Mouse (Mus musculus): ENCODE results near the gene Cacna1e. TPM values are rescaled to one million over a fixed set of nuclear protein-coding genes. Genes with fewer than 3 reads are reported as not detected.

Cacna1e gene
- polyA plus RNA-seq (2014; fragmentation: Nextera tagmentation; extraction: Ambion mirVana), result 2.3 and 2.4 TPM in 2 replicates

GRCm38 (mm10) chr1:154884275-154885206 lies at the start of gene Cacna1e:
Gene Cacna1e, minus strand, starts transcription at chr1:154884501.
- Histone ChIP-seq H3K9ac (replicated peaks; ENCODE audit: low read depth, low read length) (no peak within 1 kb of the TSS), H3K4me3 (ENCODE audit: low read depth, low read length) (peak within 1 kb of the TSS; percentile 26), H3K27ac (ENCODE audit: low read length) (no peak within 1 kb of the TSS), H3K4me1 (ENCODE audit: control insufficient read depth, insufficient read depth, low read length) (0 out of 2 replicates have a peak, but pooled peaks cover 4% of the 10 kb centered on the region), H3K36me3 (ENCODE audit: control insufficient read depth, insufficient read depth, low read length) (no peaks in the 10 kb centered on the region), H3K27me3 (ENCODE audit: control insufficient read depth, insufficient read depth, low read length) (peaks cover 4% of the 10 kb centered on the region; the same call in 1 of the 2 replicates), H3K9me3 (ENCODE audit: control insufficient read depth, low read depth, low read length) (no peaks in the 10 kb centered on the region), H3K4me2 (replicated peaks; ENCODE audit: low read depth, low read length) (peak within 1 kb of the TSS; percentile 66)
- ATAC-seq (ENCODE audit: insufficient number of reproducible peaks, insufficient read depth, low FRiP score, low read depth), result peak; percentile 42; the same call in 1 of the 2 replicates
- 6% methylated on average over 31 of the region's 31 CpGs for WGBS

DNA sequence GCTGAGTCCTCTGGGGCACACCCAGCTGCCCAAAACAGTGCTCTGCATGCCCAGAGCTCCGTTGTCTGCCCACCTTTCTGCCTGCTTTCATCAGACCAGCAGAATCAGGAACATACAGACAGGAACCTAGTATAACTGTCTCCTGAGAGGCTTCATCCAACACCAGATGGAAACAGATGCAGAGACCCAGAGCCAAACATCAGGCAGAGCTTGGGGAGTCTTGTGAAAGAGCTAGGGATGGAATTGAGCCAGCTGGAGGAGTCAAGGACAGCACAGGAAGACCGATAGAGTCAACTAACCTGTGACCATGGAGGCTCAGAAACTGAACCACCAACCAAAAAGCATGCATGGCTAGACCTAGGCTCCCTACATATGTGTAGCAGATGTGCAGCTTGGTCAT lies 34.1 kb upstream of the Cacna1e start:
- no peaks in the 10 kb centered on the region for H3K36me3 ChIP-seq (ENCODE audit: control insufficient read depth, insufficient read depth, low read length)
- no peak overlapping the region for H3K9ac ChIP-seq (replicated peaks; ENCODE audit: low read depth, low read length)
- H3K27me3 ChIP-seq (ENCODE audit: control insufficient read depth, insufficient read depth, low read length), result no peaks in the 10 kb centered on the region
- ATAC-seq (ENCODE audit: insufficient number of reproducible peaks, insufficient read depth, low FRiP score, low read depth), result no peak
- H3K4me2 ChIP-seq (replicated peaks; ENCODE audit: low read depth, low read length), result no peak overlapping the region
- H3K4me3 ChIP-seq (ENCODE audit: low read depth, low read length), result no peak overlapping the region
- no peaks in the 10 kb centered on the region for H3K4me1 ChIP-seq (ENCODE audit: control insufficient read depth, insufficient read depth, low read length)
- 84% methylated on average over 2 of the region's 2 CpGs for whole genome bisulfite sequencing
- no peak overlapping the region for H3K27ac ChIP-seq (ENCODE audit: low read length)
- H3K9me3 ChIP-seq (ENCODE audit: control insufficient read depth, low read depth, low read length), result no peaks in the 10 kb centered on the region

DNA sequence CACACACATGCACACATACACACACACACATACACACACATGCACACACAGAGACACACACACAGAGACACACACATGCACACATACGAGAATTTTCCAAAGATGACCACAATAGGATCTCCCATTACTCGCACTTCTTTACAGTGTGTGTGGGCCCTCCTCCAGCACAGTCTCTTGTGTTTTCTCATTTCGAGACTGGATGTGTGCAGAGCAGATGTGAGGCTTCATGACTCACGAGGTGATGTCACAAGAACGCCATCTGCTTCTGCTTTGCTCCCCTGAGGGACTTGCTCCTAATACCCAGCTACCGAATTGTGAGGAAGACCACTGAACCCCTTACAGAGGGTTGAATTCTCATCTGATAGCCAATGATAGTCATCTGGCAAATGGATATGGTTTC lies 33.1 kb upstream of the Cacna1e start:
- Histone ChIP-seq H3K9ac (replicated peaks; ENCODE audit: low read depth, low read length) (no peak overlapping the region), H3K9me3 (ENCODE audit: control insufficient read depth, low read depth, low read length) (no peaks in the 10 kb centered on the region), H3K4me1 (ENCODE audit: control insufficient read depth, insufficient read depth, low read length) (no peaks in the 10 kb centered on the region), H3K4me3 (ENCODE audit: low read depth, low read length) (no peak overlapping the region), H3K36me3 (ENCODE audit: control insufficient read depth, insufficient read depth, low read length) (no peaks in the 10 kb centered on the region), H3K27ac (ENCODE audit: low read length) (no peak overlapping the region), H3K27me3 (ENCODE audit: control insufficient read depth, insufficient read depth, low read length) (no peaks in the 10 kb centered on the region), H3K4me2 (replicated peaks; ENCODE audit: low read depth, low read length) (no peak overlapping the region)
- ATAC-seq (ENCODE audit: insufficient number of reproducible peaks, insufficient read depth, low FRiP score, low read depth), result no peak
- WGBS, result 69% methylated on average over 6 of the region's 6 CpGs

DNA sequence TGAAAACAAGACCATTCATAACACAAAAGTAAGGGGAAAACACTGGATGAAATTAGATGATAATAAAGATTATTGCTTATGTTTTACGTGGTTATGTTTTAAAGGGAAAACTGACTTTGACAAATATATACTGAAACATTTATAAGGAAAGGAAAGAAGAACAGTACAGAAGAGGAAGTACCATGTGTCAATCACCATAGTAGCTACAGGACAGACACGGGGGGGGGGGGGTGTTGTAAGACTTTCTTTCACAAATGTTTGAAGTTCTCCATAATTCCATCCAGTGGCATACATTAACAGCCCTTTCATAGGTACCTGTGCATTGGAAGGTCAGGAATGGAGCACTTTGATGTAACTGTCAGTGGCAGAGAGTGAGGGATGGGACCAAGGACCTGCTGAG lies 25.3 kb upstream of the Cacna1e start:
- no peak for ATAC-seq (ENCODE audit: insufficient number of reproducible peaks, insufficient read depth, low FRiP score, low read depth)
- no peaks in the 10 kb centered on the region for H3K9me3 ChIP-seq (ENCODE audit: control insufficient read depth, low read depth, low read length)
- no peaks in the 10 kb centered on the region for H3K4me1 ChIP-seq (ENCODE audit: control insufficient read depth, insufficient read depth, low read length)
- WGBS, result 72% methylated on average over 2 of the region's 2 CpGs
- no peak overlapping the region for H3K4me2 ChIP-seq (replicated peaks; ENCODE audit: low read depth, low read length)
- H3K9ac ChIP-seq (replicated peaks; ENCODE audit: low read depth, low read length), result no peak overlapping the region
- H3K27me3 ChIP-seq (ENCODE audit: control insufficient read depth, insufficient read depth, low read length), result no peaks in the 10 kb centered on the region
- no peak overlapping the region for H3K4me3 ChIP-seq (ENCODE audit: low read depth, low read length)
- no peak overlapping the region for H3K27ac ChIP-seq (ENCODE audit: low read length)
- H3K36me3 ChIP-seq (ENCODE audit: control insufficient read depth, insufficient read depth, low read length), result no peaks in the 10 kb centered on the region

GRCm38 (mm10) chr1:154897390-154897789 lies 13.1 kb upstream of the Cacna1e start:
- no peak overlapping the region for H3K4me2 ChIP-seq (replicated peaks; ENCODE audit: low read depth, low read length)
- no peak for ATAC-seq (ENCODE audit: insufficient number of reproducible peaks, insufficient read depth, low FRiP score, low read depth)
- H3K4me1 ChIP-seq (ENCODE audit: control insufficient read depth, insufficient read depth, low read length), result no peaks in the 10 kb centered on the region
- no peak overlapping the region for H3K27ac ChIP-seq (ENCODE audit: low read length)
- H3K36me3 ChIP-seq (ENCODE audit: control insufficient read depth, insufficient read depth, low read length), result no peaks in the 10 kb centered on the region
- no peak overlapping the region for H3K4me3 ChIP-seq (ENCODE audit: low read depth, low read length)
- H3K27me3 ChIP-seq (ENCODE audit: control insufficient read depth, insufficient read depth, low read length), result no peaks in the 10 kb centered on the region
- H3K9ac ChIP-seq (replicated peaks; ENCODE audit: low read depth, low read length), result no peak overlapping the region
- WGBS, result 75% methylated on average over 2 of the region's 2 CpGs
- H3K9me3 ChIP-seq (ENCODE audit: control insufficient read depth, low read depth, low read length), result no peaks in the 10 kb centered on the region

GRCm38 (mm10) chr1:154890244-154890643 lies 5.9 kb upstream of the Cacna1e start:
- Histone ChIP-seq H3K4me2 (replicated peaks; ENCODE audit: low read depth, low read length) (no peak overlapping the region), H3K9ac (replicated peaks; ENCODE audit: low read depth, low read length) (no peak overlapping the region), H3K36me3 (ENCODE audit: control insufficient read depth, insufficient read depth, low read length) (no peaks in the 10 kb centered on the region), H3K4me1 (ENCODE audit: control insufficient read depth, insufficient read depth, low read length) (no peaks in the 10 kb centered on the region), H3K27me3 (ENCODE audit: control insufficient read depth, insufficient read depth, low read length) (no peaks in the 10 kb centered on the region), H3K4me3 (ENCODE audit: low read depth, low read length) (no peak overlapping the region), H3K9me3 (ENCODE audit: control insufficient read depth, low read depth, low read length) (no peaks in the 10 kb centered on the region), H3K27ac (ENCODE audit: low read length) (no peak overlapping the region)
- 76% methylated on average over 5 of the region's 5 CpGs for WGBS
- no peak for ATAC-seq (ENCODE audit: insufficient number of reproducible peaks, insufficient read depth, low FRiP score, low read depth)

DNA sequence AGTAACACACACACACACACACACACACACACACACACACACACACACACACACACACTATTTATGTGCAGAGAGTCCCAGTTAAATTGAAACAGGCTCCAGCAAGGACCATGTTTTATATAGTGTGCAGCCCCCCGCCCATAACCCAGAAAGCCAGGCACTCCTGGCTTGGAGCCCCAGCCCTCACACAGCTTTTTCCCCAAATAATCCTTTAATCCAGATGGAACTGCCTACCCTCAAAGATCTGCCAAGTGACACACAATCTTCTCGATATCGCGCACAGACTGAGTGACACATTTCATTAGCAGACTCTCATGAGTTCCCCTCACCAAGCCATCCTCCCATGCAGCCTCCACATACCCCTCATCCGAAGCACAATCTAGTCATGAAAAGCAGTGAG lies 4.2 kb upstream of the Cacna1e start:
- H3K4me1 ChIP-seq (ENCODE audit: control insufficient read depth, insufficient read depth, low read length), result 0 out of 2 replicates have a peak, but pooled peaks cover 4% of the 10 kb centered on the region
- no peak overlapping the region for H3K4me3 ChIP-seq (ENCODE audit: low read depth, low read length)
- ATAC-seq (ENCODE audit: insufficient number of reproducible peaks, insufficient read depth, low FRiP score, low read depth), result no peak
- no peaks in the 10 kb centered on the region for H3K36me3 ChIP-seq (ENCODE audit: control insufficient read depth, insufficient read depth, low read length)
- H3K27ac ChIP-seq (ENCODE audit: low read length), result no peak overlapping the region
- no peak overlapping the region for H3K4me2 ChIP-seq (replicated peaks; ENCODE audit: low read depth, low read length)
- H3K27me3 ChIP-seq (ENCODE audit: control insufficient read depth, insufficient read depth, low read length), result peaks cover 2% of the 10 kb centered on the region; the same call in 1 of the 2 replicates
- no peaks in the 10 kb centered on the region for H3K9me3 ChIP-seq (ENCODE audit: control insufficient read depth, low read depth, low read length)
- WGBS, result 75% methylated on average over 5 of the region's 5 CpGs
- no peak overlapping the region for H3K9ac ChIP-seq (replicated peaks; ENCODE audit: low read depth, low read length)

DNA sequence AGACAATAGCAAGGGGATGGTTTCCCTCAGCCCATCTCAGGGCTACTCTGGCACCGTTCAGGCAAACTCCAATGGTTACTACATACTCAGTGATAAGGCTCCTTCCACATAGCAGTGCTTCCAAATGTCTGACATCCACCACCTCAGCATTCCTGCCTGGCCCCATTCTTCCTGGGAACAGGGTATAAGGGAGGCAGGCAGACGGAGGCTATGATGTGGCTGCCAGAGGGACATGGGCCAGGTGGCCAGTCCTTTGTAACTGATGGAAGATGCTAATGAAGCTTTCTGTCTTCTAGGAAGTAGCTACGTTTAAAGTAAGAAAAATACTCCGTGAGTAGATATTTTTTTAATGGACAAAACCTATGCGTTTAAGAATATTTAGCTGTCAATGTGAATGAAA lies 3.7 kb upstream of the Cacna1e start:
- 55% methylated on average over 5 of the region's 5 CpGs for WGBS
- no peak overlapping the region for H3K4me3 ChIP-seq (ENCODE audit: low read depth, low read length)
- no peak overlapping the region for H3K4me2 ChIP-seq (replicated peaks; ENCODE audit: low read depth, low read length)
- H3K9ac ChIP-seq (replicated peaks; ENCODE audit: low read depth, low read length), result no peak overlapping the region
- H3K27ac ChIP-seq (ENCODE audit: low read length), result no peak overlapping the region
- peaks cover 4% of the 10 kb centered on the region; the same call in 1 of the 2 replicates for H3K27me3 ChIP-seq (ENCODE audit: control insufficient read depth, insufficient read depth, low read length)
- no peak for ATAC-seq (ENCODE audit: insufficient number of reproducible peaks, insufficient read depth, low FRiP score, low read depth)
- no peaks in the 10 kb centered on the region for H3K9me3 ChIP-seq (ENCODE audit: control insufficient read depth, low read depth, low read length)
- H3K36me3 ChIP-seq (ENCODE audit: control insufficient read depth, insufficient read depth, low read length), result no peaks in the 10 kb centered on the region
- 0 out of 2 replicates have a peak, but pooled peaks cover 4% of the 10 kb centered on the region for H3K4me1 ChIP-seq (ENCODE audit: control insufficient read depth, insufficient read depth, low read length)
